Mouse (Mus musculus): ENCODE measurements around the gene Frg2f1. TPM values are rescaled to one million over a fixed set of nuclear protein-coding genes. Genes with fewer than 3 reads are reported as not detected.

Gene Frg2f1
- polyA plus RNA-seq, 1 experiment from 2014 or later = 4.5 TPM

DNA sequence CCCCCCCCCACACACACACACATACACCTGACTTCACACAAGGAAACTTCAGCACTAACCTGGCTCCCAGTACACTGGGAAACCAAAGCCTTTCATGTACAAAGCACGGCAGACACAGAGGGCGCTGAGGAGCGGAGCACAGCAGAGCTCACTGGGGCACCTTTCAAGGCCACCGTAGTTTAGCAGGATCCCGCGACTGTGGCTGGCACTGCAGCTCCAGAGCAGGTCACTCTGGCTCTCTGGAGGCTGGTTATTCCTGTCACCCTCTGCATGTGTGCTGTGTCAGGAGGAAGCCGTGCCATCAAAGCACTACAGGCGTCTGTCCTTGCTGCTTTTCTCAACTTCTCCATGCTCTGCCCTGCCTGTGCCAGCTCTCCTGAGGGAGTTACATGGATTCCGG, 56.3 kb downstream of the Frg2f1 start:
- Histone ChIP-seq H3K9ac (ENCODE audit: low read depth, low read length) (no peak overlapping the region), H3K36me3 (ENCODE audit: control insufficient read depth, insufficient read depth, low read length) (no peaks in the 10 kb centered on the region), H3K4me3 (ENCODE audit: low read depth, low read length) (no peak overlapping the region), H3K4me2 (replicated peaks; ENCODE audit: low read depth, low read length) (no peak overlapping the region), H3K4me1 (replicated peaks; ENCODE audit: control insufficient read depth, insufficient read depth, low read length) (no peaks in the 10 kb centered on the region), H3K27me3 (ENCODE audit: control insufficient read depth, insufficient read depth, low read length) (no peaks in the 10 kb centered on the region), H3K27ac (ENCODE audit: low read depth, low read length) (no peak overlapping the region), H3K9me3 (ENCODE audit: control insufficient read depth, low read length) (no peaks in the 10 kb centered on the region)
- ATAC-seq (ENCODE audit: low FRiP score) (no peak), DNase-seq (ENCODE audit: low spot score) (no peak)
- WGBS = 60% methylated on average over 9 of the region's 9 CpGs

Other genes starting within 250 kb of the Frg2f1 start
- 1,193 and 1,290 TPM in 2 replicates for gene Ybx1, start 244.9 kb downstream of the Frg2f1 start, polyA plus RNA-seq (2014; fragmentation: Nextera tagmentation; extraction: Ambion mirVana)
- 109 and 115 TPM in 2 replicates for gene Ppih, start 219.0 kb downstream of the Frg2f1 start, polyA plus RNA-seq (2014; fragmentation: Nextera tagmentation; extraction: Ambion mirVana)
- gene Ccdc30, start 124.0 kb downstream of the Frg2f1 start, polyA plus RNA-seq (2014; fragmentation: Nextera tagmentation; extraction: Ambion mirVana) = 12.6 and 13.9 TPM in 2 replicates
- 21.0 and 25.5 TPM in 2 replicates for gene Ppcs, start 117.1 kb downstream of the Frg2f1 start, polyA plus RNA-seq (2014; fragmentation: Nextera tagmentation; extraction: Ambion mirVana)
- gene Zmynd12, start 116.7 kb downstream of the Frg2f1 start, polyA plus RNA-seq (2014; fragmentation: Nextera tagmentation; extraction: Ambion mirVana) = 0.23 and 0.29 TPM in 2 replicates
- 5.7 and 8.1 TPM in 2 replicates for gene Rimkla, start 46.9 kb downstream of the Frg2f1 start, polyA plus RNA-seq (2014; fragmentation: Nextera tagmentation; extraction: Ambion mirVana)
- gene Foxj3, start 2.5 kb downstream of the Frg2f1 start, polyA plus RNA-seq (2014; fragmentation: Nextera tagmentation; extraction: Ambion mirVana) = 20.2 and 23.4 TPM in 2 replicates
- gene Guca2a, start 98.2 kb upstream of the Frg2f1 start, polyA plus RNA-seq (2014; fragmentation: Nextera tagmentation; extraction: Ambion mirVana) = not detected in 2 replicates
- gene Guca2b, start 119.4 kb upstream of the Frg2f1 start, polyA plus RNA-seq (2014; fragmentation: Nextera tagmentation; extraction: Ambion mirVana) = not detected in 2 replicates
- 1.8 and 2.3 TPM in 2 replicates for gene Hivep3, start 194.3 kb upstream of the Frg2f1 start, polyA plus RNA-seq (2014; fragmentation: Nextera tagmentation; extraction: Ambion mirVana)

Measured in hindbrain, embryonic 11.5 days (tissue).